Mouse (Mus musculus) neural tube, embryonic 13.5 days (tissue): Measurements from ENCODE around the gene Garnl3. TPM values are rescaled to one million over a fixed set of nuclear protein-coding genes. Genes with fewer than 3 reads are reported as not detected.

ENCODE experiments used
- ATAC-seq: fragments of 200-750 bp; cut with Nextera tagmentation; 2 replicates; pipeline ENCODE4 v1.8.0; 2017; ENCODE audit warnings: low read depth, mild to moderate bottlenecking, moderate TSS enrichment, moderate library complexity
- H3K27ac ChIP-seq: fragments of 300-500 bp; sonication (generic); replicated peaks from 2 replicates; pipeline ENCODE4 v1.5.1; 2015; ENCODE audit warnings: moderate library complexity, mild to moderate bottlenecking, inconsistent platforms
- H3K27me3 ChIP-seq: fragments of 300-500 bp; sonication (generic); 2 replicates; pipeline ENCODE4 v1.6.1; 2015; ENCODE audit warnings: mild to moderate bottlenecking, inconsistent platforms
- H3K36me3 ChIP-seq: fragments of 300-500 bp; sonication (generic); 2 replicates; pipeline ENCODE4 v1.6.1; 2015; ENCODE audit warnings: mild to moderate bottlenecking, inconsistent platforms
- H3K4me1 ChIP-seq: fragments of 300-500 bp; sonication (generic); replicated peaks from 2 replicates; pipeline ENCODE4 v1.6.1; 2015; ENCODE audit warnings: inconsistent platforms
- H3K4me2 ChIP-seq: fragments of 300-500 bp; sonication (generic); 2 replicates; pipeline ENCODE4 v1.6.1; 2015; ENCODE audit warnings: inconsistent platforms, mild to moderate bottlenecking, moderate library complexity
- H3K4me3 ChIP-seq: fragments of 300-500 bp; sonication (generic); 2 replicates; pipeline ENCODE4 v1.5.1; 2015; ENCODE audit warnings: mild to moderate bottlenecking, inconsistent platforms
- H3K9ac ChIP-seq: fragments of 300-500 bp; sonication (generic); 2 replicates; pipeline ENCODE4 v1.6.1; 2015; ENCODE audit warnings: moderate library complexity, mild to moderate bottlenecking, inconsistent platforms
- H3K9me3 ChIP-seq: fragments of 300-500 bp; sonication (generic); 2 replicates; pipeline ENCODE4 v1.6.1; 2016; ENCODE audit warnings: inconsistent platforms
- WGBS: fragments of 180-500 bp; shearing (Covaris S2); methylation state at CpG from one replicate; pipeline ENCODE4 v1.1.7; 2015; 5-methylcytosine and 5-hydroxymethylcytosine counted together
- polyA plus RNA-seq: library from polyadenylated mRNA; unstranded; fragments of >200 nt; fragmentation: Nextera tagmentation; extraction: Ambion mirVana; gene quantifications from 2 replicates; pipeline ENCODE4 v1.2.1, GENCODE M21; 2015

The Garnl3 gene
- polyA plus RNA-seq, 1 experiment from 2014 or later, result 33.4 TPM

DNA sequence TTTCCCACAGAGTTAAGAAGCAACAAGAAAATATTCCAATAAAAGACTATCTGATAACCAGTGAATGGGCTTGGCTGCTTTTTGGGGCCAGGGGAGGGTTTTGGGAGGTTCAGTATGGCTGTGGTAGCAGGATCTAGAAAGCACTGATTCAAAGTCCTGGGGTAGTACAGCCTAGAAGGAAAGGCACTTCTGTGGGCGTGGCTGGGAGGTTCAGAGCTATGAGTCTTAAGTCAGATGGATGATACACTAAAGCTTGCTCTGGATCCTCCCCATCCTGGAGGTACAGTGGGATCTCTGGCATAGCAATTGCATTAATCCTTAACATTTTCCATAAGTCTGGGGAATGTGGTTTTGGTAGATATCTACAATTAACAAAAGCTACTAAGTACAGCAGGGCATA, 167.5 kb downstream of the Garnl3 start:
- peaks cover 63% of the 10 kb centered on the region for H3K4me1 ChIP-seq
- H3K27ac ChIP-seq, result no peak overlapping the region
- peak overlapping the region; percentile 95; the same call in 1 of the 2 replicates for H3K9ac ChIP-seq
- no peaks in the 10 kb centered on the region for H3K9me3 ChIP-seq
- no peaks in the 10 kb centered on the region for H3K27me3 ChIP-seq
- 70% methylated on average over 1 of the region's 1 CpGs for WGBS
- H3K36me3 ChIP-seq, result peaks cover 26% of the 10 kb centered on the region
- no peak overlapping the region for H3K4me2 ChIP-seq
- ATAC-seq, result no peak
- H3K4me3 ChIP-seq, result no peak overlapping the region

DNA sequence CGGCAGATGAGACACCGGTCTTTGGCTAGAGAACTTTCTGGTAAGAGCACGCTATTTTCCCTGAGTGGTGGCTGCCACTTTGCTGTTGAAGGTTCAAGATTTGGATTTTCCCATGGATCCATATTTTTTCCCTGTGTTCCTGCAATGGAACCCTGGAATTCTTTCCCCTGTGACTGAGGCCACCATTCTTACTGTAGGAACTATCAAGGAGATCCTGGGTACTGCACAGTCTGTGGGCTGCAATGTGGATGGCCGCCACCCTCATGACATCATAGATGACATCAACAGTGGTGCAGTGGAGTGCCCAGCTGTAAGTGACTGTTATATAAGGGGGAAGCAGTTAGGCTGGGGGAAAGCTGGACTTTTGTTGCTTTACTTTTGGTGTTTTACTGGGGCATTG, 167.9 kb downstream of the Garnl3 start:
- Histone ChIP-seq H3K9ac (peak overlapping the region; percentile 95), H3K4me3 (peak overlapping the region; percentile 81; the same call in 1 of the 2 replicates), H3K27ac (no peak overlapping the region), H3K9me3 (no peaks in the 10 kb centered on the region), H3K4me1 (peaks cover 63% of the 10 kb centered on the region), H3K36me3 (peaks cover 26% of the 10 kb centered on the region), H3K4me2 (peak overlapping the region; percentile 98), H3K27me3 (no peaks in the 10 kb centered on the region)
- WGBS, result 79% methylated on average over 4 of the region's 4 CpGs
- ATAC-seq, result no peak

DNA sequence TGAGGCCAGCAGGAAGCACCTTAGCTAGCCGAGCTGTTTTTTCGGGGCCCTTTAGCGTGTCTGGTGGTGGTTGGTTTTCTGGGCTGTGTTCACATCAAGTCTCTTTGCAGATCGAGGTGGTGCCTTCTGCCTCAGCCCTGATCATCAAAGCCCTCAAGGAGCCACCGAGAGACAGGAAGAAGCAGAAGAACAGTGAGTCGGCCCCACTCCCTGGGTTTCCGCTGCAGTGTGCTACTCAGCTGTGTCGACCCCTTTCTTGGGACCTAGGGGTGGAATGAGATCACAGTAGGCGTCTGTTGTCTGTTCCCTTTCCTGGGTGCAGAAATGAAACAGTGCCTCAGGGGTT, 168.6 kb downstream of the Garnl3 start:
- no peak for ATAC-seq
- peaks cover 57% of the 10 kb centered on the region for H3K4me1 ChIP-seq
- no peak overlapping the region for H3K27ac ChIP-seq
- no peaks in the 10 kb centered on the region for H3K27me3 ChIP-seq
- peaks cover 27% of the 10 kb centered on the region for H3K36me3 ChIP-seq
- peak overlapping the region; percentile 81 for H3K4me3 ChIP-seq
- H3K9me3 ChIP-seq, result no peaks in the 10 kb centered on the region
- peak overlapping the region; percentile 98 for H3K4me2 ChIP-seq
- H3K9ac ChIP-seq, result peak overlapping the region; percentile 95
- 11% methylated on average over 9 of the region's 9 CpGs for WGBS

DNA sequence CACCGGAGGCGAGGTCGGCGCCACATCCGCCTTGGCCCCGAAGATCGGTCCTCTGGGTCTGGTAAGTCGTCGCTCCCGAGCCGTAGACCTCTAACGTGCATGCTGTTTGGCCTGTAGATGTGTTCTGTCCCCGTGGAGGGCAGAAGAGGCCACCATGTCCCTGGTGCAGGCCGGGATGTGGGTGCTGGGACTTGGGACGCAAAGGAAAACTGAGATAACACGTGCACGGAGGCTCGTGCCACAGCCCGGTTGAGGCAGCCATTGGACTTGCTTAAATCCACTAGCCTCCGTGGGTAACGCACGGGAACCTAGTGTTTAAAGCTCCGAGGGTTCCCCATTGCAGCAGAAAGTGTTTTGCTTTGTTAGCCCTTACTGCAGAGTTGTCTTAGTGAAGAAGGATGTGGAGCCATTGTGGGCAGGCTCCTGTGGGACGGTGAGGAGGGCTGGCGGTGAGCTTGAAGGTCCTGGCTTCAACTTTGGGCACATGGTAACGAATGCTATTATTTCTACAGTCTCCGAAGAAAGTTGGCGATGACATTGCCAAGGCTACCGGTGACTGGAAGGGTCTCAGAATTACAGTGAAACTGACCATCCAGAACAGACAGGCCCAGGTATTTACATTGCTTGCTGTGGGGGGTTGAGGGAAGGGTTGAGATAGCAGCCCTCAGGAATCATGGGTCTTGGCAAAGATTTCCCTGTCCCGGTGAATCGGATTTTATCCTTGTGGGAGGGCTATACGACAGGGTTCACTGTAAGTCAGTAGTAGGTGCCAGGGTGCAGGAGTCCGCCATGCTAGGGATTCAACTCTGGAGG, 169.2 kb downstream of the Garnl3 start:
- 0 out of 2 replicates have a peak, but pooled peaks have one; percentile 4 for ATAC-seq
- Histone ChIP-seq H3K9me3 (no peaks in the 10 kb centered on the region), H3K9ac (peak overlapping the region; percentile 95), H3K4me1 (peaks cover 51% of the 10 kb centered on the region), H3K27ac (peak overlapping the region; percentile 81), H3K4me3 (peak overlapping the region; percentile 81), H3K27me3 (no peaks in the 10 kb centered on the region), H3K36me3 (peaks cover 32% of the 10 kb centered on the region), H3K4me2 (peak overlapping the region; percentile 98)
- under 1% methylated on average over 33 of the region's 33 CpGs for WGBS

DNA sequence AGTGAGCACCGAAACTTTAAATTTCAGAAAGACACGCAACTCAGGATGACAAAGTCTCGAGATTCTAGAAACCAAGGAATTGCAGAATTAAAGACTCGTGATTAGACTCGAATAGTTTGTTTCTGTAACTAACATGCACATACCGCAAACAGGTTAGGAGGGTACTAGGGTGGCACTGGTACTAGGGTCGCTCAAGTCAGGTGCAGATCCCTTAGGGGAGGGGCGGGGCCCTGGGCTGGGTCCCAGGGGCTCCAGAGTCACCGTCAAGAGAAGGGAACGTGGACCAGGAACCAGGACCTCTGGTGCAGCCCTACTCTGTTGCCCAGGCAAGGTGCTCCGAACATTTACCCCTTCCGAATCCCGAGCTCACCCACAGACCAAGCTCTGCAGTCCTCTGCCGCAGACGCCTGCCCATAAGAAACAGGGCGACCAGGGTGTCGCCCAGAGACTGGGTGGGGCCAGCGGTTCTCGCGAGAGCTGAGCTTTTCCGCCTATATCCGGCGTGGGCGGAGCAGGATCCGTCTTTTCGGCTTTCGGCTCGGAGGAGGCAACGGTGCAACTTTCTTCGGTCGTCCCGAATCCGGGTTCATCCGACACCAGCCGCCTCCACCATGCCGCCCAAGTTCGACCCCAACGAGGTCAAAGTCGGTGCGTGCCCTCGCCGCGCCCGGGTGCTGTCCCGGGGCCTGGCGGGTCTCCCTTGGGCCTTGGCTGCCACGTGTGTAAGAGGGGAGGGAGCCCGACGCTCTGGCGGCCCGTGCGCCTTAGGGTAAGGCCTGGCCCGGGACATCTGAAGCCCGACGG, 170.1 kb downstream of the Garnl3 start, which contains the start of the genes Rpl12 and Lrsam1:
Rpl12 (plus strand) TSS at position 368 of the 804 bp plus-strand sequence.
Lrsam1 (minus strand) TSS at position 423 of the 804 bp plus-strand sequence.
- 4% methylated on average over 54 of the region's 55 CpGs for WGBS
- Histone ChIP-seq H3K27me3 (no peaks in the 10 kb centered on the region), H3K36me3 (peaks cover 41% of the 10 kb centered on the region), H3K27ac (peak within 1 kb of the TSS; percentile 81), H3K4me3 (peak within 1 kb of the TSS; percentile 81), H3K9me3 (no peaks in the 10 kb centered on the region), H3K4me1 (peaks cover 48% of the 10 kb centered on the region), H3K9ac (peak within 1 kb of the TSS; percentile 95), H3K4me2 (peak within 1 kb of the TSS; percentile 98)
- peak; percentile 96 for ATAC-seq

DNA sequence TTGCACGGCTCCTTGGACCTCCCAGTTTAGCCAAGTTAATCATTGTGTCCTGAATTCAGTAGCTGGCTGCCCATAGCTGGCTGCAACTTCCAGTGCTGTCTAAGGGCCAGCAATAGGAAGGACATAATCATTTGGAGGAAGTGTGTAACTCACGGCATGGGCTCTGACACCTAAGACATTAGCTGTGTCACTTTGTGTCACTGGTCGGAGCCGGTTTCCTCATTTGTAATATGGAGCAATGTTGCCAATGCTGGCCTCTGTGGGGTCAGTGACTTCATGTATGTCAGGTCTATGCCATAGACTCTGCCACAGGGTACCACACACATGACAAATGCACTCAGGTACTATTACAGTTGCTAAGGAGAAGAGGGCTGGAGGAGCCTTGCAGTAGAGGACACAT, 171.2 kb downstream of the Garnl3 start:
- peak overlapping the region; percentile 98 for H3K4me2 ChIP-seq
- H3K27me3 ChIP-seq, result no peaks in the 10 kb centered on the region
- no peak overlapping the region for H3K27ac ChIP-seq
- H3K9ac ChIP-seq, result peak overlapping the region; percentile 95
- no peak for ATAC-seq
- H3K36me3 ChIP-seq, result peaks cover 52% of the 10 kb centered on the region
- peak overlapping the region; percentile 81 for H3K4me3 ChIP-seq
- 91% methylated on average over 4 of the region's 4 CpGs for WGBS
- H3K4me1 ChIP-seq, result peaks cover 38% of the 10 kb centered on the region
- H3K9me3 ChIP-seq, result no peaks in the 10 kb centered on the region

DNA sequence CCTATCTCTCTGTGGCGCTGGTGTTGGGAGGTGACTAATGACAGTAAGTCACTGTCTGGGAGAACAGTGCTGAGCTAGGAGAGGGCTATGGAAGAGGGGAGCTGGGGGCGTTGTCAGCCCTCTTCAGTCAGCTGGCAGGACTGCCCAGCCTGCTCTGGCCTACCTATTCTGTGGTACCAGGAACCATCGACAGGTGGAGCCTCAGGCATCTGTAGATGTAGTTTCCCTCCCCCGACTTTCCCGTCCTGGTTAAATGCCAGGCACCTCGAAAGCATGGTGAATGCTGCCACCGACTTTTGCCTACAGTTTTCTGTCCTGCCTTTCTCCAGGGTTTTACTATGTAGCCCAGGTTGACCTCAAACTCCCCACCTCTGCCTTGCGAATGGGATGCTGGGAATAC, 174.1 kb downstream of the Garnl3 start:
- Histone ChIP-seq H3K27me3 (no peaks in the 10 kb centered on the region), H3K4me3 (no peak overlapping the region), H3K27ac (no peak overlapping the region), H3K9ac (no peak overlapping the region), H3K4me2 (no peak overlapping the region), H3K9me3 (no peaks in the 10 kb centered on the region), H3K4me1 (peaks cover 16% of the 10 kb centered on the region), H3K36me3 (peaks cover 53% of the 10 kb centered on the region)
- WGBS, result 58% methylated on average over 8 of the region's 8 CpGs
- ATAC-seq, result no peak

DNA sequence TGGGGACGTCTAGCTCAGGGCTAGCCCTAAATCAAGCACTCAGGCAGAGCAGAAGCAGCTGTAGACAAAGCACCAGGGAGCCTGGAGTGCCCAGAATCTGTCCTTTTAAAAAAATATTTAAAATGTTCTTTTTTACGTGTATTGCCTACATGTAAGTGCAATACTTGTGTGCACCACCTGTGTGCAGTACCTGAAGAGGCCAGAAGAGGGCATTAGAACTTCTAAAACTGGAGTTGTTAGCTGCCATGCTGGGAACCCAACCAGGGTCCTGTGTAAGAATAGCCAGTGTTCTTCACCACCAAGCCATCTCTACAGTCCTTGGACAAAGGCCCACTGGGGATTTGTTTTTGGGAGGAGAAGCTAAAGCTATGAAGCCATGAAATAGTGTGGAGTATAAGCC, 176.9 kb downstream of the Garnl3 start:
- no peaks in the 10 kb centered on the region for H3K4me1 ChIP-seq
- H3K9me3 ChIP-seq, result no peaks in the 10 kb centered on the region
- peaks cover 80% of the 10 kb centered on the region for H3K36me3 ChIP-seq
- H3K4me2 ChIP-seq, result no peak overlapping the region
- no peak overlapping the region for H3K9ac ChIP-seq
- ATAC-seq, result no peak
- no peak overlapping the region for H3K4me3 ChIP-seq
- 89% methylated on average over 2 of the region's 2 CpGs for WGBS
- H3K27ac ChIP-seq, result no peak overlapping the region
- H3K27me3 ChIP-seq, result no peaks in the 10 kb centered on the region

DNA sequence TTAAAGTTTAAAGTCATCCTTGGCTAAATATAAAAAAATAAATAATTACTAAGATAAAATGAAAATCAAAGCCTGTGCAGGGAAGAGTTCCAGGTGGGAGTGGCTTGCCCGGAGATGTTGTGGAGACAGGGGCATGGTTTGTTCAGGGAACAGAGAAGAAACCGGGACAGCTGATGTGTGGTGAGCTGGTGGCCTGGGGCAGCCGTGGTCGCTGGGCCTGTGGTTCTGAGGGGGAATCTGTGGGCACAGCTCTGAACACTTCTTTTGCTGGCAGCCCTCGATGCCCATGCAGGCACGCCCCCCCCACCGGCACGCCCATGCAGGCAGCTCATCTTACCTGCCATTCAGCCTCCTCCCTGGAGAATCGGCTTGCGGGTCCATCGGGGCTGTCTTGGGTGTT, 184.0 kb downstream of the Garnl3 start:
- no peaks in the 10 kb centered on the region for H3K9me3 ChIP-seq
- no peaks in the 10 kb centered on the region for H3K4me1 ChIP-seq
- no peak for ATAC-seq
- H3K27ac ChIP-seq, result no peak overlapping the region
- no peak overlapping the region for H3K4me3 ChIP-seq
- no peaks in the 10 kb centered on the region for H3K27me3 ChIP-seq
- no peak overlapping the region for H3K4me2 ChIP-seq
- WGBS, result 89% methylated on average over 11 of the region's 11 CpGs
- peaks cover 99% of the 10 kb centered on the region for H3K36me3 ChIP-seq
- no peak overlapping the region for H3K9ac ChIP-seq

DNA sequence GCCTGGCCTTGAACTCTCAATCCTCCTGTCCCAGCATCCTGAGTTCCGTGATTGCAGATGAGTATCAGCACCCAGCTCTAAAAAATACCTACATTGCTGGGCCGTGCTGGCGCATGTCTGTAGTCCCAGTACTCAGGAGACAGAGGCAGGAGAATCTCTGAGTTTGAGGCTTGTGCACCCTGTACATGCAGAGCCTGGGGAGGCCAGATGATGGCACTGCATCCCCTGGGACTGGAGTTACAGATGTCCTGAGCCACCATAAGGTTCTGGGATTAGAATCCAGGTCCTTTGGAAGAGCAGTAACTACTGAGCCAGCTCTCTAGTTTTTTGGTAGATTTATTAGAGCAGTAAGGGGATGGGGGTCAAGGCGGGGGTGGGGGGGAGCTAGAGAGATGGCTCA, 191.0 kb downstream of the Garnl3 start:
- no peaks in the 10 kb centered on the region for H3K27me3 ChIP-seq
- H3K36me3 ChIP-seq, result peaks cover 91% of the 10 kb centered on the region

DNA sequence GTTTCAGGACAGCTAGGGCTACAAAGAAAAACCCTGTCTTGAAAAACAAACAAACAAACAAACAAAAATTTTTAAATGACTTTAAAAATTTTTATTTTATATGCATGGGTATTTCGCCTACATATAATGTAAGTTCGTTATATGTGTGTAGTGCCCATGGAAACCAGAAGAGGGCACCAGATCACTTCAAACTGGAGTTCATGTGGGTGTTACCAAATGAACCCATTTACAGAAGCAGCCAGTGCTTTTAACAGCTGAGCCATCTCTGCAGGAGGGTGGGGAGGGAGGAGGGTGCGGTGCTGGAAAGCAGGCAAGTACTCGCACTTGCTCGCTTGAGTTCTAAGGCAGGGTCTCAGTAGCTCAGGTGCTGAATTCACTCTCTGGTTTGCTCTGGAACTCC, 192.0 kb downstream of the Garnl3 start:
- no peak for ATAC-seq
- no peak overlapping the region for H3K4me3 ChIP-seq
- no peaks in the 10 kb centered on the region for H3K9me3 ChIP-seq
- H3K4me1 ChIP-seq, result no peaks in the 10 kb centered on the region
- WGBS, result 61% methylated on average over 5 of the region's 5 CpGs
- peaks cover 91% of the 10 kb centered on the region for H3K36me3 ChIP-seq
- no peak overlapping the region for H3K9ac ChIP-seq
- no peak overlapping the region for H3K4me2 ChIP-seq
- H3K27me3 ChIP-seq, result no peaks in the 10 kb centered on the region
- H3K27ac ChIP-seq, result no peak overlapping the region

More for the DNA sequence above, 191.0 kb downstream of the Garnl3 start:
- H3K4me1 ChIP-seq, result no peaks in the 10 kb centered on the region
- H3K4me3 ChIP-seq, result no peak overlapping the region
- no peaks in the 10 kb centered on the region for H3K9me3 ChIP-seq
- no peak overlapping the region for H3K4me2 ChIP-seq
- H3K9ac ChIP-seq, result no peak overlapping the region
- WGBS, result 93% methylated on average over 4 of the region's 4 CpGs
- H3K27ac ChIP-seq, result no peak overlapping the region
- no peak for ATAC-seq

DNA sequence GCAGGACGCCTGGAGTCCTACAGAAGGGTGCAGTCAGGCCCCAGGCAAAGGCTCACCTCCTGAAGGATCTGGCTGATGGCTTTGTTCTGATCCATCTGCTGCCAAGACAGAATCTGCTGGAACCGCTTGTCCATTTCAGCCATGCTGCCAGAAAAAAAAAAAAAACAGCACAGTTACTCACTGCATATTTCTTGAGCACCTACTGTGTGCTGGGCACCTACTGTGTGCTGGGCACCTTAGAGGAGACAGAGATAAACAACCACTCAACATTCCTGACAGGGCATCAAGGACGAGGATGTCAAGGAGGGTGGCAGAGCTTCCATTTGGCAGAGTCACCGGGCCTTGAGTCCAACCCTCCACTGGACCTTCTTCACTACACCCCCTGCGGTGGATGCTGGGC, 192.7 kb downstream of the Garnl3 start:
- H3K4me1 ChIP-seq, result no peaks in the 10 kb centered on the region
- ATAC-seq, result no peak
- no peaks in the 10 kb centered on the region for H3K9me3 ChIP-seq
- no peaks in the 10 kb centered on the region for H3K27me3 ChIP-seq
- WGBS, result 88% methylated on average over 5 of the region's 5 CpGs
- no peak overlapping the region for H3K4me3 ChIP-seq
- no peak overlapping the region for H3K27ac ChIP-seq
- H3K36me3 ChIP-seq, result peaks cover 91% of the 10 kb centered on the region
- H3K9ac ChIP-seq, result no peak overlapping the region
- H3K4me2 ChIP-seq, result no peak overlapping the region
